Mouse (Mus musculus) C2C12 (cell line): ENCODE measurements around the gene Bcl11a. TPM values are rescaled to one million over a fixed set of nuclear protein-coding genes. Genes with fewer than 3 reads are reported as not detected.

Experiments used
- H3K27me3 ChIP-seq: one replicate; pipeline ENCODE4 v1.6.1; 2011; ENCODE audit not compliant: control insufficient read depth, insufficient read depth, insufficient read length
- H3K36me3 ChIP-seq: one replicate; pipeline ENCODE4 v1.6.1; 2011; ENCODE audit not compliant: control insufficient read depth, insufficient read depth
- H3K4me3 ChIP-seq: one replicate; pipeline ENCODE4 v1.5.1; 2011; ENCODE audit warnings: mild to moderate bottlenecking, control low read depth; ENCODE audit not compliant: poor library complexity, insufficient read depth, severe bottlenecking
- H3K79me2 ChIP-seq: one replicate; pipeline ENCODE4 v1.6.1; 2011; ENCODE audit not compliant: control insufficient read depth, insufficient read depth
- H3K79me3 ChIP-seq: one replicate; pipeline ENCODE4 v1.6.1; 2011; ENCODE audit warnings: low read depth, control low read depth
- H3ac ChIP-seq: one replicate; pipeline ENCODE3; 2011; ENCODE audit warnings: low read depth; ENCODE audit not compliant: control insufficient read depth, insufficient read length
- CEBPB ChIP-seq: IDR thresholded peaks from one replicate; pipeline ENCODE4 v1.6.1; 2011; ENCODE audit warnings: low read depth, mild to moderate bottlenecking, control low read depth, moderate library complexity
- CTCF ChIP-seq: IDR thresholded peaks from one replicate; pipeline ENCODE4 v1.5.1; 2011; ENCODE audit not compliant: control insufficient read depth, insufficient read depth, insufficient read length
- FOSL1 ChIP-seq: IDR thresholded peaks from one replicate; pipeline ENCODE4 v1.8.0; 2011; ENCODE audit warnings: mild to moderate bottlenecking, low read length; ENCODE audit not compliant: poor library complexity, insufficient read depth, severe bottlenecking
- MAX ChIP-seq: IDR thresholded peaks from one replicate; pipeline ENCODE4 v1.6.1; 2011; ENCODE audit warnings: mild to moderate bottlenecking, control low read depth
- MYOD1 ChIP-seq: IDR thresholded peaks from one replicate; pipeline ENCODE4 v1.6.1; 2011; ENCODE audit warnings: low read depth; ENCODE audit not compliant: control insufficient read depth, insufficient read length
- MYOG ChIP-seq: IDR thresholded peaks from one replicate; pipeline ENCODE4 v1.6.1; 2011; ENCODE audit not compliant: control insufficient read depth, insufficient read length; ENCODE audit errors: extremely low read depth
- USF1 ChIP-seq: IDR thresholded peaks from one replicate; pipeline ENCODE4 v1.6.1; 2011; ENCODE audit warnings: low read depth, mild to moderate bottlenecking, control low read depth, moderate library complexity
- polyA plus RNA-seq: library from polyadenylated mRNA; unstranded; fragments of >200 nt; fragmentation: generic; extraction: Trizol; gene quantifications from one replicate; pipeline ENCODE4 v1.2.1, GENCODE M21; 2012; ENCODE audit warnings: missing spikeins

The Bcl11a gene
- polyA plus RNA-seq, 1 experiment, result not detected

DNA sequence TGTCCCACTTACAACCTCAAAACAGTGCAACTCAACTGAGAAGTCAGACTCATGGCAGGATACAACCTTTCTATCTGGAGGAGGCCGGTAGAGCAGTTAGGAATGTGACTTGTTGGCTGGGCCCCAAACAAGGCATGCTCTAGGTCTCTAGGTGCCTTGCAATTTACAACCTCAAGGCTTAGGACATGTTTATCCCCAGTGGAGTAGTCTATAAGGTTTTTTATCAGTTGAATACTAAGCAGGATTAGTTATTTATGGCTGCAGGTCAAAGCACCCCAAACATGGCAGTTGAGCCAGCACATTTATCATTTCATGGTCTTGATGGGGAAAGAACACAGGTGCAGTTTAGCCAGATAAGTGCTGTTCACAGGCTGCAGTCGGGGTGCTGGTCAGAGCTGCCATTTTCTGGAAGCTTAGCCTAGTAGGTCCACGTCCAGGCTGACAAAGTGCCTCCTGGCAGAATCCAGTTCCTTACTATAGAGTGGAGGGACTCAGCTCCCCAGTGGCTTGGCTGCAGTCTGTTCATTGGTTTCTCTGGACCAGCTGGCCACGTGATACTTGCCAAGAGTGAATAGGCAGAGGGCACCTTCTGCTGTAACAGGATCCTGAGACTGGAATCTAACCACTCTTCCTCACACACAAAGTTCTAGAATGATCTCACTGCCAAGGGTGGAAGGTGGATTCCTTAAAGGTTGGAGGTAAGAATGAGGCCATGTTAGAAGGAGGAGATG lies 118.8 kb downstream of the Bcl11a start:
- Histone ChIP-seq H3K27me3 (no peaks in the 10 kb centered on the region), H3ac (no peak overlapping the region), H3K79me3 (no peaks in the 10 kb centered on the region), H3K36me3 (no peaks in the 10 kb centered on the region), H3K79me2 (no peaks in the 10 kb centered on the region), H3K4me3 (no peak overlapping the region)
- TF ChIP-seq USF1 (no peak), CEBPB (no peak), MYOG (no peak), MAX (no peak), CTCF (no peak), MYOD1 (no peak), FOSL1 (no peak)

DNA sequence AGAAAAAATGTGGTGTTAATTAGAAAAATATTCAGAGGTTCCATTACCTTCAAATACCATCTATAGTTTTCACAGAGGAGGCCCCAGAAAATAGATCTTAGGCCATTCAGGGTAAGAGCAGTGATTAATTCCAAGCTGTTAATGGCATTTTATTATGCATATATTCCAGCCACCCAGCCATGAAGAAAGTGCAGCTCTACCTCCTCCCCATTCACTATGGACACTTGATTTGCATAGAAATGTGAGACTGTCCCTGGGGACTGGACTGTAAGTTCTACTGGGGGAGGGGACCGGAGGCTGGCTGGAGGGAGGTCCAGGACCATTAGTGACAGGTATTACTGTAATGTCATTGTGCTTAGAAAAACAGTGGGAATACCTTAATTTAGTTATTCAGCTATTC lies 119.6 kb downstream of the Bcl11a start:
- H3K4me3 ChIP-seq, result no peak overlapping the region
- H3K79me3 ChIP-seq, result no peaks in the 10 kb centered on the region
- no peaks in the 10 kb centered on the region for H3K36me3 ChIP-seq
- H3K79me2 ChIP-seq, result no peaks in the 10 kb centered on the region
- no peaks in the 10 kb centered on the region for H3K27me3 ChIP-seq
- TF ChIP-seq MYOG (no peak), MAX (no peak), CEBPB (no peak), CTCF (no peak), FOSL1 (no peak), MYOD1 (no peak), USF1 (no peak)
- no peak overlapping the region for H3ac ChIP-seq

DNA sequence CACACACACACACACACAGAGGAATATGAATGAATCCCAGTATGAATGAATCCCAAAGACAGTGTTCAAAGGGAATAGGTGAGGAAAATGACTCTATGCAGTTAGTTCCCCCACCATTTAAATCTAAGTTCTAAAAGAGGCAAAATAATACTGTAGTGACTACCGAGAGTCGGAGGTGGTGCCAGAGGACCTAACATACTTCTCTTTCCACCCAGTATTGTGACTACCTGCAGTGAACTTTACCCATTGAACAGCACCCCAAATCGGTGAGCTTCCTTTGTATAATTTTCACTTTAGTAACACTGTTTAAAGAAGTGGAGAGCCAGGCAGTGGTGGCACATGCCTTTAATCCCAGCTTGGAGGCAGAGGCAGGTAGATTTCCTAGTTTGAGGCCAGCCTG lies 121.7 kb downstream of the Bcl11a start:
- Histone ChIP-seq H3K4me3 (no peak overlapping the region), H3K79me2 (no peaks in the 10 kb centered on the region), H3ac (no peak overlapping the region), H3K36me3 (no peaks in the 10 kb centered on the region), H3K79me3 (no peaks in the 10 kb centered on the region), H3K27me3 (no peaks in the 10 kb centered on the region)
- no peak for TF ChIP-seq USF1
- TF ChIP-seq MYOG, result no peak
- TF ChIP-seq CEBPB, result no peak
- no peak for TF ChIP-seq CTCF

DNA sequence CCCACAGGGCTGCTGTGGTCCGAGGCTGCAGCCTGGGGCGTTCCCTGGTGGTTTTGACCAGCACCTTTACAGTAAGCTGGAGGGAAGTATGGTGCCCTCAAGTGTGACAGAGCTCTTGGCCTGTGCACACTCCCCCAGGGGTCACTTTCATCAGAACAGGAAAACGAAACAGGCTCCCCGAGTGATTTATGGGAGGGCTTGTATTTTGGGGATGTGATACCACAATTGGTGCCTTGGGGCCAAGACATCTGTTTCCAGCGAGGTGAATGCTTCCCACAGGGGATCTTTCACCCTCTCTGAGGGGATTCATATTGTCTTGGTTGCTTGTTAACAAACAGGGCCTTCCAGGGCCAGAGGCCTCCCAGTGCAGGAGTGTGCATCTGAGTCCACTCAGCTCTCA lies 122.5 kb downstream of the Bcl11a start:
- Histone ChIP-seq H3K36me3 (no peaks in the 10 kb centered on the region), H3ac (no peak overlapping the region), H3K79me3 (no peaks in the 10 kb centered on the region), H3K4me3 (no peak overlapping the region), H3K27me3 (no peaks in the 10 kb centered on the region), H3K79me2 (no peaks in the 10 kb centered on the region)
- TF ChIP-seq USF1 (no peak), MYOG (no peak)

DNA sequence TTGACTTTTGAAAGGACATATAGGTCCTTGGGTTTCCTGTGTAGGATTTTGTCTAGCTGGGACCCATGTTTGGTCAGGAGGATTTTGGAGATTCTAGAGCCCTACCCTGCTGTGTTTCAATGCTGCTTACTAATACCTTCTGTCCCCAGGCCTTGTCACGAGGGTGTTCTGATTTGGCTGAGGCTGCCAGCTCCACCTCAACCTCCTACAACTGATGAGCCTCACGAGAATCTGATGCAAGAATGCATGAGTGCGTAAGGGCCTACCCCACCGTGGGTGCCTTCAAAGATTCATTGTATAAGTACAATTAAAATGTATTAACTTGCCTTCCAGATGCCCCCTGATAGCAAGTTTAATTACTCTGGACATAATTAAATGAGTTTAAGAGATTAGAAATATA lies 123.4 kb downstream of the Bcl11a start:
- Histone ChIP-seq H3K4me3 (no peak overlapping the region), H3ac (no peak overlapping the region), H3K79me3 (no peaks in the 10 kb centered on the region), H3K27me3 (no peaks in the 10 kb centered on the region), H3K79me2 (no peaks in the 10 kb centered on the region), H3K36me3 (no peaks in the 10 kb centered on the region)
- TF ChIP-seq CEBPB, result no peak

DNA sequence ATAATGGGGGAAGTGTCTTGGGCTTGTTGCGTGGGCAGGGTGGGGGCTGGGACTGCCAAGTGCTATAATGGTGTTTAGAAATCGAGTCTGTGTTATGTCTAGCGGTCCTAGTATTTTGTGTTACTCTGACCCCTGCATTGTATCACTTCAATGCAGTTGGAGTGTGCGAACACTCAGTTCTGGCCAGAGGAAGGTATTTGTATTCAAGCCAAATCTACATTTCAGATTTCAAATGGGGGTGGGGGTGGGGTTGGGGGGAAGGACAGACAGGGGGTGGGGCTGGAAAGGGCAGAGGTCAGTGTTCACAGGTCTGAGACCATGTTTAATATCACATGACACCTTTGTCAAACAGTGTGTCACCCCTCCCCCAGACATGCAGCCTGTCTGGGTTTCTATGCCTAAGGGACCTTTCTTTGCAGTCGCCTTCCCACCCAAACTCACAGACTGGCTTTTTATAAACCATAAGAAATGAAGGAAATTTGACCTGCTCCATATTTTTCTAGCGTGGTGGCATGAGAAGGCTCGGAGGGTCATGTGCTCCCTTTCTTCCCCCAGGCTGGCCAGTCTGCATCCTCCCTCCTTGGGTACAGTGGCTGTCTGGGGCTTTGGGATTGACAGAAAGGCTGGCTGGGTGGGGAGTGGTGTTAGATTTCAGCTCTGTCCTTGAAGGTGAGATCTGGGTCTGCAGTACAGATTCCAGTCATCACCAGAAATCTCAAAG lies 124.9 kb downstream of the Bcl11a start:
- Histone ChIP-seq H3K27me3 (no peaks in the 10 kb centered on the region), H3ac (no peak overlapping the region), H3K36me3 (no peaks in the 10 kb centered on the region), H3K79me2 (no peaks in the 10 kb centered on the region), H3K4me3 (no peak overlapping the region), H3K79me3 (no peaks in the 10 kb centered on the region)
- TF ChIP-seq USF1, result no peak
- no peak for TF ChIP-seq MYOG
- no peak for TF ChIP-seq MAX
- no peak for TF ChIP-seq CEBPB
- TF ChIP-seq MYOD1, result no peak
- no peak for TF ChIP-seq FOSL1
- no peak for TF ChIP-seq CTCF
